In the genomic region with DNA sequence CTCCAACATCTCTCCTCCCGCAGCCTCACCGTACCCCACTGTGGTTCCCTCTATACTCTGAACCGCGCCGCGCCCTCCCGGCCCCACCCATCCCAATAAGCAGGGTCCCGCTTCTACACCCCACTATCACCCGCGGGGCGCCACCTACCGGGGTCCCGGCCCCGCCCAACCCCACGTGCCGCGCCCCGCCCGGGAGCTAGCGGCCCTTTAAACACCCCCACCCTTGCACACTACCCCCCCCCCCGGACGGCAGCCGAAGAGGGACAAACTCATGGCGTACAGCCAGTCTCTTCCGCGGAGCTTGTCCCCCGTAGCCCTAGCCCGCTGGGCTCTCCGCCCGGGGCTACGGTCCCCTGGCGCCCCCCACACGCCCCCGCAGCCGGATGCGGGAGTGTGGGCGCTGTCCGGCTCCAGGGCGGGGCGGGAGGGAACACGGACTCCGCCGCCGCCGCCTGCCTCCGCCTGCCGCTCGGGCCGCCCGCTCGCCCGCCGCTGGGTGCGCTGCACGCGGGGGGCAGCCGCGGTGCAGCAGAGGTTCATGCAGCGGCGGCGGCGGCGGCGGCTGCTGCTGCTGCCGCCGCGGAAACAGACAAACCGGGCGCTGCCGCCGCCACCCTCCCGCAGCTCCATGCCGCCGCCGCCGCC, we compare ENCODE assay signal across 8 mouse cellular contexts. TPM values are rescaled to one million over a fixed set of nuclear protein-coding genes. Genes with fewer than 3 reads are reported as not detected.
A peak's percentile ranks its signal among the peaks of the same experiment; 100 is the strongest.
DNase-seq lines count a peak whose midpoint lies in the region; ATAC-seq and TF ChIP-seq lines count a peak whose summit lies in the region.

No protein-coding gene starts in this region.

- H3K4me2 ChIP-seq in forebrain, embryonic 11.5 days (ENCODE audit: low read depth, low read length, severe bottlenecking): peak overlapping the region; percentile 95
- peak overlapping the region; percentile 96 for H3K4me2 ChIP-seq in heart, embryonic 15.5 days
- peak overlapping the region; percentile 76 for H3K4me2 ChIP-seq in liver, embryonic 16.5 days (ENCODE audit: low read depth, low read length)
- H3K4me2 ChIP-seq in neural tube, embryonic 13.5 days: peak overlapping the region; percentile 89

- H3K4me3 ChIP-seq in forebrain, embryonic 11.5 days (ENCODE audit: low read depth, low read length): peak overlapping the region; percentile 86
- H3K4me3 ChIP-seq in heart, embryonic 15.5 days: peak overlapping the region; percentile 75
- peak overlapping the region; percentile 62 for H3K4me3 ChIP-seq in liver, embryonic 16.5 days (ENCODE audit: low read depth, low read length)
- peak overlapping the region; percentile 83 for H3K4me3 ChIP-seq in neural tube, embryonic 13.5 days

- H3K4me1 ChIP-seq in forebrain, embryonic 11.5 days (replicated peaks; ENCODE audit: control insufficient read depth, insufficient read depth, low read length): 0 out of 2 replicates have a peak, but pooled peaks cover 4% of the 10 kb centered on the region
- H3K4me1 ChIP-seq in heart, embryonic 15.5 days (replicated peaks): peaks cover 13% of the 10 kb centered on the region
- no peaks in the 10 kb centered on the region for H3K4me1 ChIP-seq in liver, embryonic 16.5 days (ENCODE audit: control insufficient read depth, low read depth, low read length)
- H3K4me1 ChIP-seq in neural tube, embryonic 13.5 days (replicated peaks): peaks cover 48% of the 10 kb centered on the region

- H3K9me3 ChIP-seq in forebrain, embryonic 11.5 days (ENCODE audit: control insufficient read depth, low read length): no peaks in the 10 kb centered on the region
- no peaks in the 10 kb centered on the region for H3K9me3 ChIP-seq in heart, embryonic 15.5 days (replicated peaks)
- H3K9me3 ChIP-seq in liver, embryonic 16.5 days (replicated peaks; ENCODE audit: control insufficient read depth, low read length): no peaks in the 10 kb centered on the region
- no peaks in the 10 kb centered on the region for H3K9me3 ChIP-seq in neural tube, embryonic 13.5 days

- peak; percentile 81 for ATAC-seq in forebrain, embryonic 11.5 days (replicated peaks; ENCODE audit: low FRiP score)
- ATAC-seq in heart, embryonic 15.5 days (replicated peaks; ENCODE audit: insufficient number of reproducible peaks, insufficient read depth, low FRiP score, low read depth): peak; percentile 60
- ATAC-seq in liver, embryonic 16.5 days (ENCODE audit: low read depth): peak; percentile 60
- ATAC-seq in neural tube, embryonic 13.5 days (ENCODE audit: low read depth): peak; percentile 79

- no peaks in the 10 kb centered on the region for H3K36me3 ChIP-seq in forebrain, embryonic 11.5 days (ENCODE audit: control insufficient read depth, insufficient read depth, low read length)
- H3K36me3 ChIP-seq in heart, embryonic 15.5 days: no peaks in the 10 kb centered on the region
- H3K36me3 ChIP-seq in liver, embryonic 16.5 days (ENCODE audit: control insufficient read depth, insufficient read depth): no peaks in the 10 kb centered on the region
- no peaks in the 10 kb centered on the region for H3K36me3 ChIP-seq in neural tube, embryonic 13.5 days

- peak; percentile 81 to 83 for DNase-seq in B cell, adult 2 months
- DNase-seq in brain, embryonic 14.5 days (ENCODE audit: low read depth): peak; percentile 89
- peak; percentile 91 for DNase-seq in forebrain, embryonic 11.5 days (ENCODE audit: low spot score)
- DNase-seq in kidney, postnatal 25 days: peak; percentile 80 to 85
- DNase-seq in testis, postnatal 10 days (ENCODE audit: low spot score): peak; percentile 89

- TF ChIP-seq CTCF in brain, embryonic 14.5 days (IDR thresholded peaks at IDR 0.05; ENCODE audit: borderline replicate concordance, extremely low read depth, insufficient read depth, insufficient read length): no peak

- peak overlapping the region; percentile 83 for H3K9ac ChIP-seq in forebrain, embryonic 11.5 days (ENCODE audit: low read length)
- H3K9ac ChIP-seq in heart, embryonic 15.5 days: peak overlapping the region; percentile 67
- peak overlapping the region; percentile 37 for H3K9ac ChIP-seq in liver, embryonic 16.5 days (ENCODE audit: low read depth, low read length)
- peak overlapping the region; percentile 93 for H3K9ac ChIP-seq in neural tube, embryonic 13.5 days

- WGBS in forebrain, embryonic 11.5 days: 1% methylated on average over 53 of the region's 76 CpGs
- WGBS in heart, embryonic 15.5 days: under 1% methylated on average over 51 of the region's 76 CpGs
- 1% methylated on average over 38 of the region's 76 CpGs for WGBS in liver, embryonic 16.5 days (ENCODE audit: insufficient replicate concordance)
- 1% methylated on average over 60 of the region's 76 CpGs for WGBS in neural tube, embryonic 13.5 days

- TF ChIP-seq POLR2A in brain, embryonic 14.5 days (IDR thresholded peaks at IDR 0.05; ENCODE audit: borderline replicate concordance, extremely low read depth, insufficient read depth, insufficient read length, poor library complexity, severe bottlenecking): no peak

- H3K27me3 ChIP-seq in forebrain, embryonic 11.5 days (ENCODE audit: control insufficient read depth, insufficient read depth, low read length): peaks cover 17% of the 10 kb centered on the region
- H3K27me3 ChIP-seq in heart, embryonic 15.5 days: peaks cover 39% of the 10 kb centered on the region
- peaks cover 30% of the 10 kb centered on the region for H3K27me3 ChIP-seq in liver, embryonic 16.5 days (ENCODE audit: control insufficient read depth, insufficient read depth, low read depth, low read length)
- H3K27me3 ChIP-seq in neural tube, embryonic 13.5 days: no peaks in the 10 kb centered on the region

- peak overlapping the region; percentile 65 for H3K27ac ChIP-seq in forebrain, embryonic 11.5 days (ENCODE audit: low read depth, low read length)
- peak overlapping the region; percentile 56 for H3K27ac ChIP-seq in heart, embryonic 15.5 days
- H3K27ac ChIP-seq in liver, embryonic 16.5 days (ENCODE audit: low read length): no peak overlapping the region
- peak overlapping the region; percentile 98 for H3K27ac ChIP-seq in neural tube, embryonic 13.5 days (replicated peaks)

RNA-seq across cellular contexts. Expression of a gene that starts 0.6 kb away (rescaled TPM):
- polyA plus RNA-seq in brain, embryonic 14.5 days (2012; rRNA removed): 26.1 and 43.3 TPM in 2 replicates
- 4.5 and 6.3 TPM in 2 replicates for polyA plus RNA-seq in forebrain, embryonic 11.5 days (2014; fragmentation: Nextera tagmentation; extraction: Ambion mirVana)
- polyA plus RNA-seq in heart, embryonic 15.5 days (2015; fragmentation: Nextera tagmentation; extraction: Ambion mirVana): 0.89 and 1.2 TPM in 2 replicates
- 0.02 TPM in 1 of 2 replicates, not detected in the other for polyA plus RNA-seq in liver, embryonic 16.5 days (2015; fragmentation: Nextera tagmentation; extraction: Ambion mirVana)
- polyA plus RNA-seq in neural tube, embryonic 13.5 days (2015; fragmentation: Nextera tagmentation; extraction: Ambion mirVana): 10.9 and 13.9 TPM in 2 replicates

Comparison
In these comparisons a context has a peak if more than half of its experiments do, and no peak if none do; other contexts are left out.
1. H3K9ac ChIP-seq: peak in every context shown above with its lines; median percentile 93 in neural tube, embryonic 13.5 days; 83 in forebrain, embryonic 11.5 days; 67 in heart, embryonic 15.5 days; 37 in liver, embryonic 16.5 days.